Mouse (Mus musculus) thymus, adult 2 months (tissue): Measurements from ENCODE around the gene Vtn.

Experiments used
- CTCF ChIP-seq: fragments of 200-500 bp; IDR thresholded peaks from 2 replicates; pipeline ENCODE4 v1.5.1; 2012; ENCODE audit warnings: mild to moderate bottlenecking, control low read depth, low read length, moderate library complexity, borderline replicate concordance; ENCODE audit not compliant: control insufficient read depth, poor library complexity, insufficient read depth; ENCODE audit errors: extremely low read depth
- POLR2A ChIP-seq: fragments of 200-500 bp; IDR thresholded peaks from 2 replicates; pipeline ENCODE4 v1.6.1; 2012; ENCODE audit warnings: mild to moderate bottlenecking, low read length, control low read depth, moderate library complexity; ENCODE audit not compliant: control insufficient read depth, poor library complexity, insufficient read depth; ENCODE audit errors: extremely low read depth

GRCm38 (mm10) chr11:78465116-78465515 lies 33.8 kb upstream of the Vtn start:
- TF ChIP-seq CTCF (no peak), POLR2A (no peak; the same call in 1 of the 2 replicates)
